Mouse (Mus musculus): ENCODE results near the gene Lhx9. TPM values are rescaled to one million over a fixed set of nuclear protein-coding genes. Genes with fewer than 3 reads are reported as not detected.

Lhx9 gene
- polyA plus RNA-seq, 1 experiment from 2014 or later, result 0.07 TPM

Other genes with a start within 250 kb of the Lhx9 start
- 25.6 and 46.4 TPM in 2 replicates for gene Nek7, start 228.4 kb downstream of the Lhx9 start, polyA plus RNA-seq (2014; fragmentation: Nextera tagmentation; extraction: Ambion mirVana)
- gene 2310009B15Rik, start 8.3 kb upstream of the Lhx9 start, polyA plus RNA-seq (2014; fragmentation: Nextera tagmentation; extraction: Ambion mirVana), result 47.8 and 58.4 TPM in 2 replicates
- 10.7 and 13.1 TPM in 2 replicates for gene Dennd1b, start 114.9 kb upstream of the Lhx9 start, polyA plus RNA-seq (2014; fragmentation: Nextera tagmentation; extraction: Ambion mirVana)

Data from kidney, embryonic 14.5 days (tissue).